Mouse (Mus musculus) adrenal gland, adult 8-10 months (tissue): ENCODE data around the gene Otud7b. TPM values are rescaled to one million over a fixed set of nuclear protein-coding genes. Genes with fewer than 3 reads are reported as not detected.

Experiments used
- DNase-seq: peaks from one replicate; pipeline ENCODE4 v3.0.0; 2022
- total RNA-seq, 4 experiments: library from RNA; stranded (reverse); gene quantifications; 2 replicates each; pipeline ENCODE4 v1.2.4; 2022

Gene Otud7b
- 10 to 100 TPM; 37.8 to 55.2 (median 47.2) TPM for total RNA-seq

DNA sequence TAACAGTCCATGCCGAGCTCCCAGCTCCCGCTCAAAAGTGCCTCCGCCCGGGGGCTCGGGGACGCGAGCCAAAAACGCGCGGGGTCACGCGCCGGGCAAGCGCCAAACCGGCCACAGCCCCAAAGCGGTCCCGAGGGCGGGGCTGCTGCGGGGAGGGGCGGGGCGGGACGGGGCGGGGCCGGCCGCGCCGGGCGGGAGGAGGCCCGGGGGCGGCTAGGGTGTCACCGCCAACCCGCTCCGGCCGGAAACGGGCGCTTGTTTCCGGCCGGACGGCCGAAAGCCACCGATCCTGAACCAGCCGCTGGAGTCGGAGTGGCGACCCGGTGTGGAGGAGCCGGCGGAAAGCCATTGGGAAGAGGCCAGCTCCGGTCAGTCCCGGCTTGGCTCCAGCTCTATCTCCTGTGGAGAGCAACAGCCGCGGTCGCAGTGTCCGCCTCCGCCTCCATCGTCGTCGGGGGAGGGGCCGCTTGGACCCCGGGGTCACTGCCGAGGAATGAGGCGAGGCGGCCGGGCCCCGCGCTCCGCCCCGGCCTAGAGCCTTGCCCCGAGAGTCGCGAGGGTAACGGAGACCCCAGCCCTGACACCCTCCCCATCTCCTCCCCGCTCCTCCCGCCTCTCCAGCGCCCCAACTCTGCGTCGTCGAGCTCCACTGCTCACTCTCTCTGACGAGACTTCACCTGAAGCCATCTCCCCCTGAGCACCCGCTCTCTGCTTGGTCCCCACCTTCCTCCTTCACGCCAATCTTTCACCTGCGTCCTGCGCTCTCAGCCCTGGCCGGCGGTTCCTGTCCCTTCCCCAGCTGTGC lies at the start of gene Otud7b:
Gene Otud7b (plus strand): TSS at position 267 of the 805 bp plus-strand sequence.
- DNase-seq: peak; percentile 73

DNA sequence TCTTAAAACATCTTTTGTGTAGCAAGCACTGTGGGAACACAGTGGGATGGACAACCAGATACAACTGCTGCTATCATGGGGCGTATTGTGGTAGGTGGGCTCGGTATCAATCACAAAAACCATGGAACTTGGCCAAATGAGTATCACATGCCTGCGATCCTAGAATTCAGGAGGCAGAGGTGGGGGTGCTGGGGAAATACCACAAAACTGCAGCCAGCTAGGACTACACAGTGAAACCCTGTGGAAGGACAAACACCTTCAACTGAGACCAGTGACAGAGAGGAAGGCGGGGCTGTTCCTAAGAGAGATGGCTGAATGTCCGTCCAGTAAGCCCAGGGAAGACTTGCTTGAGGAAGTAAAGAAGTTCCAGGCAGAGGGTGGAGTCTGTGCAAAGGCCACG lies 49.0 kb upstream of the Otud7b start:
- DNase-seq: no peak

DNA sequence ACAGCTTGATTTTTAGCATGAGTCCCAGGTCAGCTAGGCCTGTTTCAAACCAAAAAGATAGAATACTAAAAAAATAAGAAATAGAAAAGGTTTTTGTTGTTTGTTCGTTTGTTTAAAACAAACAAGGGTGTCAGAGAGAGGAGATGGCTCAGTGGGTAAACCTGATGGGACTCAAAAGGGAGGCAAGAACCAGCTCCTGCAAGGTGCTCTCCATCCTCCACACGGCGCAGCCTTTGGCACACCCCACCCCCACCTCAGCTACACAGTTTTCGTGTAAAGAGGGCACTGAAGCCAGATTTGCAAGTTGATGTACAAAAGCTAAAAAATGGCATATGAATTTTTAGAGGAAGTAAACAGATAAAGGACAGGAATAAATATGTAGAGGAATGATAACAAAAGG lies 48.3 kb upstream of the Otud7b start:
- DNase-seq: no peak

DNA sequence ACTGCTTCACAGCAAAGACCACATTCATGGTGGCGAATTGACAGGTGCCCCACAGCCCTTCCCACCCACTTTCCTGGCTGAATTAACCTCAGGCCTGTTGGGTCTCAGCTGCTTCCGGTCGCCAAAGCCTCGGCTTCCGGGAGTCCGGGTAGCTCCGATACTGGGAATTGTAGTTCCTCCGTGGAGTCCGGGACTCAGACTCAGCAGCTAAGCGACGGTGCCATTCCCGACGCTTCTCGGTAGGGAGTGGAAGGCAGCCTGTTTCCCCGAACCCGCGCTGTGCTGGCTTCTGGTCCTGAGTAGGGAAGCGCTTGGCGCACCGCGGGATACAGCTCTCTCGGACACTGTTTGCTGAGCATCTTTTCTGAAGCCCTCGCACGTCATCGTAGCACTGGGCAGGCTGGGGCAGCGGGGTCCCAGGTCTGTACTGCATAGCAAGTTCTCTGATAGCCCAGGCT lies 46.6 kb upstream of the Otud7b start:
- DNase-seq: peak; percentile 81

DNA sequence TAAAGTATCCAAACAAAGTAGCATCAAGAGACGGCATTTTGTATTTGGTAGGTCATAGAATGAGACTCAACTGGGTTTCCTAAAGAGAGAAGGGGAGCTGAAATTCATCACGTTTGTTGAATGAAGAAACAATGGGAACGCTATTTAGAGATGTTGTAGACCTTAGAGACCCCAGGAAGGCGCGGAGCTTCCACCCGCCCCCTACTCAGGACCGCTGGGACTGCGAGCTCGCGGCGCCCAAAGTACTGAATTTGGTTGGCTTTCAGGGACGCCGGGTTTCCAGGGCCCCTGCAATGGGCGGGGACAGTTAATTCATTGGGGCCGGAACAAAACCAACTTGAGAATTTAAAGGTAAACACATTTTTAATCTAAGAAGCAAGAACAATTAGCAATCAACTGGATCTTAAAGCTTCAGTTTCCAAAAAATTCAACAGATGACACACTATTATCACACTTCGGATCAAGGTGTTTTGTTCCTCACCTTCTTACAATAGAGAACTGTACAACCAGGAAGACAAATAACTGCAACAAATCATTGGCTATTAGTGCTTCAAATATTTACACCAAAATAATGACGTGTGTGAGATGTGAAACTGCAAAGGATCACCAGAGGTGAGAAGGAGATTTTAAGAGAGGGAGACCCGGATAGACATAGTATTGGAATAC lies 46.0 kb upstream of the Otud7b start, which contains the start of gene Vps45:
Gene Vps45 (minus strand): TSS at position 236 of the 666 bp plus-strand sequence.
- DNase-seq: peak; percentile 70

DNA sequence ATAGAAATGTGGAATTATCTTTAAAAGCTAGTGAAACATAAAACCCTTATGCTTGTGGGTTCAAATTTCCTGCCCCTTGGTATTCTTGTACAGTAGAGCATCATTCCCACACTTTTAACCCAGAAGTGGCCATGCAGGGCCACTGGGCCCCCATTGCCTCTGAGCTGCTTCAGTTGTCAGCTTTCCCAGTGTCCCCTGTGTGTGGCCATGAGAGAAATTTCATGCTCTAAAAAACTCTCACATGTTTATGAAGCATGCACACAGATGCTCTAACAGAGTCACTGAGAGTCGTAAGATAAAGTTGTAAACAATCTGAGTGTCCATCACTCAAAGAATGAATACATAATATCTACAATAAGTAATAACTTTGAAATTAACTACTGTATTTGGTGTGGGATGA lies 44.2 kb upstream of the Otud7b start:
- DNase-seq: no peak

DNA sequence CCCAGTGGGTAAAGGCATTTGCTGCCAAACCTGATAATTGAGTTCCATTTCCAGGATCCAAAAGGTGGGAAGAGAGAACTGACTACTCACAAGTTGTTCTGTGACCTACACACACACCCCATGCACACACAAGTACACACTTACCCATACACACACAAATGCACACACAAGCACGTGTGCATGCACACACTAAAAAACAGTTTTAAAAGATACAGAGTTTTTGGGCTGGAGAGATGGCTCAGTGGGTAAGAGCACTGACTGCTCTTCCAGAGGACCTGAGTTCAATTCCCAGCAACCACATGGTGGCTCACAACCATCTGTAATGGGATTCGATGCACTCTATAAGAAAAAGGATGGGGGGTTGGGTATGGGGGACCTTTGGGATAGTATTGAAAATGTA lies 41.0 kb upstream of the Otud7b start:
- DNase-seq: no peak

DNA sequence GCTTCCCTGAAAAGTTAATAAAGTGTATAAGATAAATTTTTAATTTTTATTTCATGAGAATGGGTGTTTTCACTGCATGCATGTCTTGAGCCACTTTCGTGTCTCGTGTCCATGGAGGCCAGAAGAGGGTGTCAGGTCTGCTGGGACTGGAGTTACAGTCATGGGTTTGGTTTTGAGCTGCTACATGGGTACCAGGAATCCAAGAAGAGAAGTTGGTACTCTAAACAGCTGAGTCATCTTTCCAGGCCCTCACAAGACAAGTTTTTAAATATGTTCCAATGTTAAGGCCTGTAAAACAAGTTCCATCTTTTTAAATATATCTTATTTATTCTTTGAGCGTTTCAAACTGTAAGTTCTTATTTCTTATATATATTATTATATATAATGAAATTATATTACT lies 40.1 kb upstream of the Otud7b start:
- DNase-seq: no peak

DNA sequence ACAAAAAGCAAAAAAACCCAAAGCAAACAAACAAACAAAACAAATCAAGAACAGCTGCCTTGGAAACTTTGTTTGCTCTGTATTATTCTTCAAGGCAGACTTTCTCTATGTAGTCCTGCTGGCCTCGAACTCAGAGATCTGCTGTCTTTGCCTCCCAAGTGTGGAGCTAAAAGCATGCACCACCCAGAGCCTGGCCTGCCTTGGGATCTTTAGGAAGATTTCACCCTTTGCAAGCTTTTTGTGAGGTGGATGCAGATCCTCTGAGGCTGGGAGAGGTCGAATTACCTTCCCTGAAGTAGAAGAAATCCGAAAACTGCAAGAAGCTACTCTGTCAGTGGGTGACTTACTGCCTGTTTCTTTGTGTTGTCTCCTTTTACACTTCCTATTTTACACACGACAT lies 39.2 kb upstream of the Otud7b start:
- DNase-seq: no peak

DNA sequence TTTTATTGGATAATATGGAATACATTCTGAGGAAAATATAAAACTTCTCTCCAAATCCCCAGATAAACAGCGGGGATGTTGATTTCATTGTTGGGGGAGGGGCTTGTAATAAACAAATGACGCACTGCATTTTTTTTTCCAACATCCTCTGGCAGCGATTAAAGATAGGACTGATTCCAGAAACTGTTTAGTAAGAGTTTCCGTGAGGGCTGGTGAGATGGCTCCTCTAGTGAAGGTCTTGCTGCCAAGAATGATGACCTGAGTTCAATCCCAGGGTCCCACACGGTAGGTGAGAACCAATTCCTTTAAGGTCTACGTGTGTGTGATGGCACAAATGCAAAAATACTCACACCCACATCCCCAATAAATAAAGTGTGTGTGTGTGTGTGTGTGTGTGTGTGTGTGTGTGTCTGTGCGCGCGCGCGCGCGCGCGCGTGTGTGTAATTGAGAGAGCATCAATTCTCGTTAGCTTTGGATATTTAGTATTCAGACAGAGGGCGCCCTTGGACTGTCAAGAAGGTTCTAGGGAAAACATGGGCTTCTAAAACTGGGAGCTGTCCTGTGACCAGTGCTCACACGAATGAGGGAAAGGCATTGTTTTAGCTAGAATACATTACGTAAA lies 38.5 kb upstream of the Otud7b start:
- peak; percentile 23 for DNase-seq

DNA sequence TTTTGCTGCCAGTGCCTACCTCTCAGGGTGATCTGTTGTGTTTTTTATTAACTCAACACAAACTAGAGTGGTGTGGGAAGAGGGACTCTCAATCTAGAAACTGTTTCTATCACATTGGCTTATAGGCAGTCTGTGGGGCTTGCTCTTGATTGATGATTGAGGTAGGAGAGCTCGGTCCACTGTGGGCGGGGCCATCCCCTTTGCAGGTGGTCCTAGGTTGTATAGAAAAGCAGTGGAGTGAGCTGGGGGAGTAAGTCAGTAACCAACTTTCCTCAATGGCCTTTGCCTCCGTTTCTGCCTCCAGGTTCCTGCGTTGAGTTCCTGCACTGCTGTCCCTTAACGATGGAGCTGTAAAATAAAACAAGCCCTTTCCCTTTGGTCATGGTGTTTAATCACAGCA lies 37.6 kb upstream of the Otud7b start:
- DNase-seq: no peak

DNA sequence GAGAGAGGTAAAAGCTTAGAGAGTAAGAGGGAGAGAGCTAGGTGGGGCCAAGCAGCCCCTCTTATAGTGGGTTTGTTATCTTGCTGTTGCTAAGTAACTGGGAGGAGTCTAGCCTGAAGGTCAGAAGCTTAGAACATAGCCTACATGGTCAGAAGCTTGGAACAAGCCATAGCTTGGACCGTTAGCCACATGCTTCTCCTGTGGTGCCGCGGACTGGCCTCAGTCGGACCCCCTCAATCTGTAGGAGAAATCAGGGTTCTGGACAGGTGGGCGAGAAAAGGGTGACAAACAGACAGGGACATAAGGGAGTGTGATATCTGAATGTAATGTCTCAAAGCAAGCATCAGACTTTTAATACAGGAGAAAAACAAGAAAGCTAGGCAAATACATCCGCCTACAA lies 35.3 kb upstream of the Otud7b start:
- no peak for DNase-seq

DNA sequence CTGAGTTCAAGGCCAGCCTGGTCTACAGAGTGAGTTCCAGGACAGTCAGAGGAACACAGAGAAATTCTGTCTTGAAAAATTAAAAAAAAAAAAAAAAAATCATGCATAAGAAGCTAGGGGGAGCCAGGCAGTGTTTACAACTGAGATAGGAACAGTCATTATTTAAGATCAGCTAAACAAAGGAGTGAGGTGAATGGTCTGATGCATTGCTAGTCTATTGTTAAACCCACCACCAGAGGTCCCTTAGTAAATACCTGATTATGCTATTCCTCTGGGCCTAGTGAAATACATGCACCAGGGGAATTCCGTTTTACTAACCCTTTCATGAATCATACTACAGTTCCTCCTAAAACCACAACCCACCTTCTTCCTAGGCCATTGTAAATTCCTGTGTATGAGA lies 34.8 kb upstream of the Otud7b start:
- no peak for DNase-seq

DNA sequence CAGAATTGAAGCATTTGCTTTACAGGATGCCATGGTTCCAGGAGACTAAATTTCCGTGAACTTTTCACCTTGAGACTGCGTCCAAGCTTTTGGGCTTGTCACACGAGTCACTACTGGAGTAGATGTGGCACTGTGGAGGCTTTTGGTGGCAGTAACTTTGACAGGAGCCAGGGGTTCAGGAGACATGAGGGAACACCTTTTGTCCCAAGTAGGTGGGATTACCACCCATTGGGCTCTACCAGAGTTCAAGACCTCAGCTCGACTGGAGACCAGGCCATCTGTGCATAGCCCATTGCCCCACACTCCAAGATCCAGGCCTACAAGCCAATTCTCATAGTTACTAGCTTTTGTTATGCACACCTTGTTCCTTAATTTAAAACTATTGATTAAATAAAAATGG lies 34.1 kb upstream of the Otud7b start:
- DNase-seq: no peak

DNA sequence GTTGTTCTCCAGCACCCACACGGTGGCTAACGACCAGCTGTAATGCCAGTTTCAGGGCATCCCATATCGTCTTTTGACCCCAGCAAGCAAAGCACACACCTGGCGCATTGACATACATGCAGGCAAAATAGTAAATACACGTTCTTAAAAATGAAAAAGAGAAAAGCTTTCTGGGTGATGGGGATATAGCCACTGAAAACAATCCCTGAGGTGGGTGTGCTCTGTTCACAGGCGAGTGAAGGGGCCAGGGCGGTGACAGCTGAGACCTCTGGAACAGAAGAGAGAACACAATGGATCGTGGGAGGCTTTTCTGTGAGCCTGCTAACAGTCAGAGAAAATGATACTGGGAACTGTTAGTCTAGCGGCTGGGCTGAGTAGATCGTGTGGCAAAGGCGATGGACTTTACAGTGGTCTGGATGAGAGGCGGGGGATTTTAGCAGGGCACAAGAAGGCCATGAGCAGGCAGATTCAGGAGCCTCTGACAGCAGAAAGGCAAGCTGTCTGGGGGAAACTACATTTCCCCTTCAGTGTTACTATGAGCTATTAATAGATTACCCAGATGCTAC lies 31.3 kb upstream of the Otud7b start:
- no peak for DNase-seq

DNA sequence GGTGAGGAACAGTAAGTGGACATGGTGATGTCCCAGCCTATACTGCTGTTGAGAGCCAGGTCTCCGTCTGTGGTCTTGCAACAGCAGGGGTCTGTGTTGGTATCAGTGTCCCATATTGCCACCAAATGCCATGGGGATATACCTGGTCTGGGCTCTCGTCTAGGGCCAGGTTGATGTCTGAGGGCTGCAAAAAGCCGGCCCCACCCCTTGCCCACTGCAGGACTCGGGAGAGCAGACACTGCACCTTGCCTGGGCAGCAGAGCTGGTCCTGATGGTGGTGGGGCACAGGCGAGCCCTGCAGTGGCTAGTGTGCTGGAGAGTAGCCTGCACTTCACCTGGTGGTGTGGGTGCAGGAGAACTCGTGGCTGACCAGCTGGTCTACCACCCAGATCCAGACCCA lies 26.3 kb upstream of the Otud7b start:
- DNase-seq: no peak

DNA sequence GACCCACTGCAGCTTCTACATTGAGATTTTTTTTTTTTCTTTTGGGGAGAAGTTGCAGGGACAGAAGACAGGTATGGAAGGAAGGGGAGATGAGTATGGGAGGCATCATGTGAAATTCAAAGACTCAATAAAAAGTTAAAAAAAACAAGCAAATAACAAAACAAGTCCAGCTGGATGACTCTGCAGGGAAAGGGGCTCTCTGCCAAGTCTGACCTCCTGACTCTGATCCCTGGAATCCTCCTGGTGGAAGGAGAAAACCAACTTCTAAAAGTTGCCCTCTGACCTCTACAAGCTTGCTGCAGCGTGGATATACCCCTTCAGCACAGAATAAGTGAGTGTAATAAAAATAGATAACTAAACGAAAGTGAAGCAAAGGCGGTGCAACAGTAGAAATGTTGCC lies 25.6 kb upstream of the Otud7b start:
- no peak for DNase-seq

DNA sequence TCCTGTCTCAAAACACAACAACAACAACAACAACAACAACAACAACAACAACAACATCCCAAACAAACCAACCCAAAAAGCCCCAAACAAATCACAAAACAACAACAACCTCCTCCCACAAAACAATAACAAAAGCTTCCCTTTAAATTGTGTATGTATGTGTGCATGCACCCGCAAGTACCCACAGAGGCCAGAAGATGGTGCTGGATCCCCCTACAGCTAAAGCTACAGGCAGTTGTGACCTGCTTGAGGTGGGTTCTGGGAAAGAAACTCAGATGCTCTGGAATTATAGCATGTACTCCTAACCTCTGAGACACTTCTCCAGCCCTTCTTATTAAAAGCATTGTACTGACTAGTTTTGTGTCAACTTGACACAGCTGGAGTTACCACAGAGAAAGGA lies 23.3 kb upstream of the Otud7b start:
- no peak for DNase-seq

DNA sequence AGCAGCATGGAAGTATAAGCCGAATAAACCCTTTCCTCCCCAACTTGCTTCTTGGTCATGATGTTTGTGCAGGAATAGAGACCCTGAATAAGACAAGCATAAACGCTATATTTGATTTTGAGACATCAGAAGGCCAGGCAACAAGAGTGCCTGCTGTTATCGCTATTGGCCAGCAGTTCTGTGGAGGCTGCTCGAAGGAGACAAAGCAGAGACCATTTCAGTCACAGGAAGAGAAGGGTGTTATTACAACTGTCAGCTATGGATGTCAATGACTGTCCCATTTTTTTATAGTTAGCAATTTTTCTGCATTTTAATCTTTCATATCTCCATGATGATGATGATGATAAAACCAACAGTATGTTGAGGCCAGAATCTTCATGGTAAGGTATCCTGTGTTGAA lies 22.7 kb upstream of the Otud7b start:
- DNase-seq: no peak

DNA sequence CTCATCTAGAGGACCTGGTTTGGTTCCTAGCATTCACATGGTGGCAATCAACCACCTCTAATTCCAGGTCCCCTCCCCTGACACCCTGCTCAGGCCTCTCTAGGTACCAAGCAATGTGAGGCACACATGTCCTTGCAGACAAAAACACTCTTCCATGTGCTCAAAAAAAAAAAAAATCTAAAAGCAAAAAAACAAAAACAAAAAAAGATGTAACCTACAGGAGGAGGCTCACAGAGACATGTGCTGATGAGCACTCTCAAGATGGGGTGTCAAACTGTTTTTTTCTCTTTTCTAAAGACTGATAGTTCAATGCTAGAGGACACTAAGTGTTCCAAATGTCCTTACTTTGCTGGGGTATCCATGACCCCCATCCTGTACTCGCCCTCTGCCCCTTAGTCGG lies 22.2 kb upstream of the Otud7b start:
- no peak for DNase-seq

DNA sequence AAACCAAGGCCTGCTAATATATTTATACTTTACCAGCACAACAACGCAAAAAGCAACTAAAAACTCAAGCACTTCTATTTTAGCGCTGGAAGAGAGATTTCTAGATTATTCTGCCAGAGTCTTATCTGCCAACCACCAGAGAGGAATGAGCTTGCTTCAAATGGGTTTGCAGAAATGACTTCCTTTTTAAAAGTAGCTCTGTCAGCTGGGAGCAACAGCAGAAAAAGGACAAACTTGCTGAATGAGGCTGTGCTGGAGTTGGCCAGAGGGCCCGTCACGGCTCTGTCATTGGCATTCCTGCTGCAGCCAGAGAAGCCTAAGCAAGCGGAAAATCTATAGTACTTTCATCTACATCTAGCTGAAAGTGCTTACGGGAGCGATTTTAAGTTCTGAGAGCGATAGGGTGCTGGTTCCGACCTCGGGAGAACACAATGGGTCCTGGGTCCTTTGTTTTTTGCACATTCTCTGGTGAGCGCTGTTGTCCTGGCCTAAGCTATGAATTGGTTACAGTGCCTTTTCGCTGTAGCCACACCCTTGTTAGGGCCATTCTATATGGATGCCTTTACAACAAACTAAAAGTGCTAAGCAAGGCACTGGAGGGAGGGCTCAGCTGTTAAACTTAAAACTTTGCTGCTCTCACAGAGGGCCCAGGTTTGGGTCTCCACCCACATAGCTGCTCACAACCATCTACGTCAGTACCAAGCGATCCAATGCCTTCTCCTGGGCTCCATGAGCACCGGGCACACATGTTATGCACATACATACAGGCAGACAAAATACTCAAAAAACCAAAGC lies 21.4 kb upstream of the Otud7b start:
- DNase-seq: no peak

DNA sequence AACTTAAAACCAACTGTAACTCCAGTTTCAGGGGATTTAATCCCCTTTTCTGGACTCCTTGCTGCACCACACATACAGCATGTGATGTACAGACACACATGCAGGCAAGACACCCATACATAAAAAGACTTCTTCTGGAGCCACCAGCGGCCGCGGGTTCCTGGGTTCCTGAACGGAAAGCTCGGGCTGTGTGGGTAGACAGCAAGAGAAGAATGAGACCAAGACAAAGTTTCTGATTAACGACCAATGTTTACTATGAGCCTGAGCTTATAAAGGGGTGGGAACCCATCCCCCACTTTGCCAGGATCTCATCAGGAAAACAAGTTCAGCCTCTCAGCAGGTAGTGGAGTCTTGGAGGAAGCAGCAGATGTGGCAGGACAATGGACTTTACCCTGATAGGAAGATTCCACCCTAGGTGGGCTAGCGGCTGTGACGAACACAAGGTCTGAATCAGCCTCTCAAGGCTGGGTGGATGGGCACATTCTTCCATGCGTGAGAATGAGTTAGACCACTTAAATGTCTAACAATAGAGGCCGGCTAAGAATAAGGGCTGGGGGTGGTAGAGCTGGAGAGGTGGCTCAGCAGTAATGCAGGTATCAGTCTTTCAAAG lies 20.1 kb upstream of the Otud7b start:
- DNase-seq: no peak
